Mouse (Mus musculus) central nervous system, embryonic 11.5 days (tissue): ENCODE results near the gene Gprasp1. TPM values are rescaled to one million over a fixed set of nuclear protein-coding genes. Genes with fewer than 3 reads are reported as not detected.

ENCODE experiments used
- polyA plus RNA-seq: library from polyadenylated mRNA; depleted of rRNA; stranded (reverse); fragments of >200 nt; gene quantifications from 2 replicates; pipeline ENCODE4 v1.2.3, GENCODE M21; 2012; rRNA removed

The Gprasp1 gene
- polyA plus RNA-seq = 90.7 and 97.5 TPM in 2 replicates

DNA sequence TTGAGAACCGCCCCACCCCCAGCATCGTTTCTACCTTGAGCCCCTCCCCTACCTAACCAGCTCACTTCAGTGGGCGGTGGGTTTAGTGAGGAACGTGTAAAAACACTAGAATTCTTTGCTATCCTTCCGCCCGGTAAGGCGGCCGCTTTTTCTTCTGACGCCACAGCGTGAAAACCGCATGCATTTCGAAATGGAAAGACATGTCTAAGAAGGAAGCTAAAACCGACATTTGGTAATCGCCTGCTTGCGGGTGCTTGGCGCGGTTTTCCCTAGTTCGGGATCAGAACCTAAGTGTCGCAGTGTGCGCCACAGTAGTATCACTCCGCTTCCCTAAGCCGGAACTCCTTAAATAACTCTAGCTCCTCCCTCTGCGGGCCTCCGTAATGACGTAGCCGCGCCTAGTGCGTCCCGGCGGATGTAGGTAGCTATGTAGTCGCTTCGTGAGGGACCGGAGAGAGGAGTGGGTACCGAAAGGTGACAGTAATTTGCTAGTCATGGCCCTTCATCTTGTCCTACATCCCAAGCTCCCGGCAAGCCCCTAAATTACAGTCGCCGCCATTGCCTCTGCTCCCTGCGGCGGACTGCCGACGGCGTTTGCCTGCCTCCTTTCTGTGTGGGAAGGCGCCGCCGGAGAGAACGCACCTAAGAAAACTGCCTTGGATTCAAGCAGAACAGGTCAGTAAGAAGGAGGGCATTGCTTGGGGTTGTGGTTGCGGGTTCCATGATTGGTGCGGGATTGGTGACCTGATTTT, at the start of gene Gprasp1, which contains the start of gene Armcx5:
TSS of gene Gprasp1 (plus strand) at position 430 of the 752 bp plus-strand sequence.
TSS of gene Armcx5 (plus strand) at position 430 of the 752 bp plus-strand sequence.

DNA sequence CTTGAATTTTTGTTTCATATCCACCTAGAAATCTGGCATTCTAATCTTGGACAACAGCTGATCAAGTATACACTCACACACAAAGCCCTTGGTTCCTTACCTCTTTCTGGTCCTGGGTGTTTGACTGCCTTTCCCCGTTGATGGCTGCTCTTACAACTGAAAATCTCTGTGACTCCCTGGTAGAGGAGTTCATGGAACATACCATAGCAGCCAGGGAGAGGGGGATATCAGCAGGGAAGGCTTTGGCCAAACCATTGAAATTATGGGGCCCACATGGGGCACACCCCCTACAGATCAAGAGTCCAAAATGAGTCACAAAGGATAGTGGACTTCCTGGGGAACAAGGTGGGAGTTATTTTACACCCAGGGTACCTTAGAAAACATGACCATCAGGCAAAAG, 48.9 kb upstream of the Gprasp1 start, which contains the start of gene Tcp11x2:
TSS of gene Tcp11x2 (minus strand) at position 158 of the 400 bp plus-strand sequence.

DNA sequence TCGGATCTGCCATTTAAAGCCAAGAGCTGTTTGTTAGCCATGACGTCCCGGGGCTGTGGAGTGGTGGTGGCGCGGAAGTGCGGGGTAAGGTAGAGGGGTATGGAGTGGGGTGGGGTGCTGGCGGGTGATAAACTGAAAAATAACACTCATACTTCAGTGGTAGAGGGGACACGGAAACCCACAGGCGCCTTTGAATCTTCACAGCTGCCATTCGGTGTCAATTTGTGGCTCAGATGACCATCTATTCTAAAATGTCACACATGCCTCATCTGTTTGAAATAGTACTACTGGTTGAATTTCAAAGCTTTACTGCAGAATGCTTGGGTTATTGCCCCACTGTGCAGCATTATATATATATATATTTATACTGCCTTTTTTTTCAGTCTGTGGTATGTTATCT, 17.4 kb upstream of the Gprasp1 start, which contains the start of gene Tmsb15a:
TSS of gene Tmsb15a (minus strand) at position 101 of the 400 bp plus-strand sequence.

DNA sequence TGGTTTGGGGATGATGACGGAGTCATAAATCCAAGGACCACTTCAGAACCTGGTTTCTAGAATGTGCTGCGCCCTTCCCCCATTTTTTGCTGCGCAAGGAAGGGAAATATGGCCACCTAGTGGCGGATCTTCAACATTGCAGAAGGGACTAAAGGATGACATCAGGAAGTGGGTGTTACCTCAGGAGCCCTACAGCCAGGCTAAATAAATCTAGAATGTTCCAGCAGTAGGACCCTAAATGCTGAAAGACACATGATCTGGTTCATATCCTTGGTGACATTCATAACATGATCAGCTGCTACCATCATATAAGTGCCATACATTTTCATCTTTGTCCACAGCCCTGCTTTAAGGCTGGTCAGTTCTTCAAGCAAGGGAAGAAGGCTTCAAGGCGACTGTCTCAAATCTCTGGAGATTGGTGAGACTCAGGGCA, 54.7 kb downstream of the Gprasp1 start, which contains the start of gene Bhlhb9:
TSS of gene Bhlhb9 (plus strand) at position 383 of the 433 bp plus-strand sequence.

DNA sequence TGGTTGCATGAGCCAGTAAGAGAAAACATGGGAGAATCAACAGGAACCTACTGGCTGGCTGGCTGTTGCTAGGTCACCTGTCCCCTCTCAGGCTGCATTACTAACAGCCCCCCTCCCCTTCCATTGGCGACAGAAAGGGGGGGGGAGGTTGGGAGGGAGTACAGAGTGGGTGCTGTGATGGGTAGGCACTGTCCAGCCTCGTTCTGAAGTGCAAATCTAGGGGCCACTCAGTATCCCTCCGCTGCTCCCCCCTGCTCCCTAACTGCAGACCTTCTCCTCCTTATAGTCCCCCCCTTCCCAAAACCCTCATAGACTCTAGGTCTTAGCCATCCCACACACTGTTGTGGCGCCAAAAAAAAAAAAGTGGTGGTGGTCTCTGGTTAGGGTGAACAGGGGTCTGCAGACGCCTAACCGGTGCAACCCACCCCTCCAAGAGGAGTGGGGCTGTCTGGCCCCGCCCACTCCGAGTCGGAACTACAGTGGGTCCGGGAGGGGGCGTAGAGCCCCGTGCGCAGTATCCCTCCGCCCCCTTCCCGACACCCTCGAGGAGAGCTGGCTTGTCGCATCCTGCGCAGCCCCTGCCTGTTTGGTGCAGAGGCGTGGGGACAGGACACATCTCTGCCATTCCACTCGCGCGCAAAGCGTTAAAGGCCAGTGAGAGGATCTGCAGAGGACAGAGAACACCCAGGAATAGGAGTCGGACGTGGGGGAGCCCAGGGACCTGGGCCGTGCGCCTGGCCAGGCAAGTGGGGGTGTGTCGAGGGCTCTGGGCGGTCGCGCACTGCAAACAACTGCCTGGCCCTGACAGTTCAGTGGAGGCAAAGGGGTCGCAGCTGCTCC, 96.2 kb downstream of the Gprasp1 start, which contains the start of gene Gprasp2:
TSS of gene Gprasp2 (plus strand) at position 514 of the 840 bp plus-strand sequence.

Other genes with a start within 250 kb of the Gprasp1 start
- gene AV320801, start 248.1 kb upstream of the Gprasp1 start, polyA plus RNA-seq = not detected in 2 replicates
- 0.11 and 0.40 TPM in 2 replicates for gene Nxf7, start 144.0 kb upstream of the Gprasp1 start, polyA plus RNA-seq
- gene Prame, start 115.0 kb upstream of the Gprasp1 start, polyA plus RNA-seq = 0.04 TPM in 1 of 2 replicates, not detected in the other
- gene Tcp11x2, start 48.9 kb upstream of the Gprasp1 start, polyA plus RNA-seq = not detected in 2 replicates
- not detected in 2 replicates for gene Tmsb15a, start 17.5 kb upstream of the Gprasp1 start, polyA plus RNA-seq
- 7.3 and 9.9 TPM in 2 replicates for gene Armcx5, start within 50 bp of the Gprasp1 start, polyA plus RNA-seq
- gene Bhlhb9, start 54.9 kb downstream of the Gprasp1 start, polyA plus RNA-seq = 38.9 and 40.8 TPM in 2 replicates
- 44.1 and 44.4 TPM in 2 replicates for gene Gprasp2, start 96.3 kb downstream of the Gprasp1 start, polyA plus RNA-seq